Mouse (Mus musculus) brain, embryonic 14.5 days (tissue): ENCODE measurements around the gene Gm28372. TPM values are rescaled to one million over a fixed set of nuclear protein-coding genes. Genes with fewer than 3 reads are reported as not detected.

Experiments
- DNase-seq: peaks from one replicate; pipeline ENCODE4 v3.0.0-alpha.2; 2011; ENCODE audit warnings: low read depth
- CTCF ChIP-seq: fragments of 200-500 bp; IDR thresholded peaks from 2 replicates; pipeline ENCODE4 v1.5.1; 2012; ENCODE audit warnings: inconsistent platforms, mild to moderate bottlenecking, moderate library complexity, borderline replicate concordance; ENCODE audit not compliant: insufficient read depth, insufficient read length; ENCODE audit errors: extremely low read depth
- POLR2A ChIP-seq: fragments of 200-500 bp; IDR thresholded peaks from 2 replicates; pipeline ENCODE4 v1.6.1; 2012; ENCODE audit warnings: mild to moderate bottlenecking, inconsistent platforms, borderline replicate concordance; ENCODE audit not compliant: poor library complexity, insufficient read depth, insufficient read length, severe bottlenecking; ENCODE audit errors: extremely low read depth
- polyA plus RNA-seq: library from polyadenylated mRNA; depleted of rRNA; stranded (reverse); fragments of >200 nt; gene quantifications from 2 replicates; pipeline ENCODE4 v1.2.3, GENCODE M21; 2012; rRNA removed

Gm28372 gene
- polyA plus RNA-seq, 1 experiment = not detected

DNA sequence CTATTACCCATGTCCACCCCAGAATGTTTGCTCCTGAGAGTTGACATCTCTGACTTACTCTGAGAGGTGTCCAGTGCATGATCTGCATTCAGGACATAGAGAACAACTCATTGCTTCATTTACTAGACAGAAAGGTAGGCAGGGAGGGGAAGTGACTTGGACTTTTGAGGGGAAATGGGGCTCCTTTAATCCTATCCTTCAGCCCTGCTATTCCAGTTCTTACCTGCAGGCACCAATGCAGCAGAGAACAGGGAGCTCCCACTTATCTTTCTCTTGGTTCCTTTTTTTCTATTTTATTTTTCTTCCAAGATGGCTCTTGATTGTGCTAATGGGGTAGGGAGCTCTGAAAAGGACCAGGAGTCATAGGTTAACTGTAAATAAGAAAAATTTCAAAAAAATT is 43.4 kb downstream of the Gm28372 start:
- TF ChIP-seq CTCF (no peak; the same call in 1 of the 2 replicates), POLR2A (no peak)
- DNase-seq = no peak

GRCm38 (mm10) chr2:130449021-130449793 is 44.2 kb downstream of the Gm28372 start:
- DNase-seq = peak; percentile 39
- TF ChIP-seq CTCF (no peak), POLR2A (no peak)

- TF ChIP-seq CTCF (no peak), POLR2A (peak; percentile 89)
- peak; percentile 96 for DNase-seq
These were observed 44.9 kb downstream of the Gm28372 start, which contains the start of gene Ptpra for GRCm38 (mm10) chr2:130449794-130450433. Ptpra (plus strand) TSS chr2:130450278.

GRCm38 (mm10) chr2:130450434-130450796 is 45.4 kb downstream of the Gm28372 start:
- no peak for DNase-seq
- TF ChIP-seq POLR2A (no peak), CTCF (no peak)

DNA sequence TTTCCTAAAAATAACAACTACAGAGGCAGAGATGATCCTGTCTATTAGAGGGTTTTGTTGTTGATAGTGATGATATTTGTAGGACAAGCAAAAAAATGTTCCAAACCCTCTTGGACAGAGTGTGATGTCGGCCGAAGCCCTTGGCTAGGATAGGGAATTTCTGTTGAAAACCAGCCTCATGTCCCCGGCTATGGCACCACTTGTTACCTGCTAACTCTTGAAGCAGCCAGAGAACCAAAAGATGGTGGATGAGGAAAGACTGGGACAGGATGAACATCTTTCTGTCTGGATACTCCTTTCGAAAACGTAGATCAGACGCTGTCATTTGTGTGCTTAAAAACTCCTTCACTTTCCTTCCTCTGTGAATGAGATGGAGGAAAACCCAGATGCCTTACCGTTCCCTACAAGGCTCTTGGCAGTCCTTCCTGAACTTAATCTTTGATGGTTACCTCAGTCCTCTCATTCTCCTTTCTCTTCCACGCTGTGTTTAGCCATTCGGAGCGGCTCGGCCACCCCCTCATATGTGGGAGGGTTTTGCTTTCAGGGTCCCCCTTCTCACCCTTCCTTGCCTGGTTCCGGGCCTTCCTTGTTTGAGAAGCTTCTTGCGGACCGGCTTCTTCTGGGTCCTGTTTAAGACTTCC is 46.2 kb downstream of the Gm28372 start:
- TF ChIP-seq POLR2A = no peak
- TF ChIP-seq CTCF = no peak
- no peak for DNase-seq

GRCm38 (mm10) chr2:130451727-130452090 is 46.7 kb downstream of the Gm28372 start:
- no peak for DNase-seq
- TF ChIP-seq CTCF = no peak
- no peak for TF ChIP-seq POLR2A

- DNase-seq = no peak
- TF ChIP-seq CTCF = no peak
- TF ChIP-seq POLR2A = no peak
These were observed 47.2 kb downstream of the Gm28372 start for GRCm38 (mm10) chr2:130452266-130452665.

- DNase-seq = no peak
- TF ChIP-seq CTCF (no peak), POLR2A (no peak)
These were observed 48.4 kb downstream of the Gm28372 start for GRCm38 (mm10) chr2:130453421-130453820.

- DNase-seq = peak; percentile 73
- TF ChIP-seq POLR2A = no peak
- TF ChIP-seq CTCF = no peak
These were observed 49.8 kb downstream of the Gm28372 start for GRCm38 (mm10) chr2:130454748-130455370.

Other genes with a start within 250 kb of the Gm28372 start
- gene Snrpb, start 225.8 kb upstream of the Gm28372 start, polyA plus RNA-seq = 268 and 420 TPM in 2 replicates
- gene Tmc2, start 210.0 kb upstream of the Gm28372 start, polyA plus RNA-seq = 0.05 TPM in 1 of 2 replicates, not detected in the other
- 213 and 300 TPM in 2 replicates for gene Nop56, start 130.8 kb upstream of the Gm28372 start, polyA plus RNA-seq
- gene Idh3b, start 120.7 kb upstream of the Gm28372 start, polyA plus RNA-seq = 162 and 203 TPM in 2 replicates
- gene Ebf4, start 110.1 kb upstream of the Gm28372 start, polyA plus RNA-seq = 24.3 and 24.9 TPM in 2 replicates
- 15.4 and 24.0 TPM in 2 replicates for gene Cpxm1, start 7.7 kb upstream of the Gm28372 start, polyA plus RNA-seq
- not detected in 2 replicates for gene 1700020A23Rik, start within 50 bp of the Gm28372 start, polyA plus RNA-seq
- gene Tmem239, start 1.2 kb downstream of the Gm28372 start, polyA plus RNA-seq = not detected in 2 replicates
- 114 and 169 TPM in 2 replicates for gene Vps16, start 19.1 kb downstream of the Gm28372 start, polyA plus RNA-seq
- gene Pced1a, start 19.5 kb downstream of the Gm28372 start, polyA plus RNA-seq = 32.5 and 36.9 TPM in 2 replicates
- gene Ptpra, start 45.0 kb downstream of the Gm28372 start, polyA plus RNA-seq = 119 and 127 TPM in 2 replicates
- gene Mrps26, start 158.5 kb downstream of the Gm28372 start, polyA plus RNA-seq = 63.1 and 70.8 TPM in 2 replicates
- gene Oxt, start 170.9 kb downstream of the Gm28372 start, polyA plus RNA-seq = 0.19 and 0.61 TPM in 2 replicates
- gene Avp, start 177.3 kb downstream of the Gm28372 start, polyA plus RNA-seq = 3.9 and 7.1 TPM in 2 replicates
- 4.6 and 5.6 TPM in 2 replicates for gene Fastkd5, start 224.8 kb downstream of the Gm28372 start, polyA plus RNA-seq
- 10.3 and 11.6 TPM in 2 replicates for gene Ubox5, start 224.8 kb downstream of the Gm28372 start, polyA plus RNA-seq
- gene Lzts3, start 237.6 kb downstream of the Gm28372 start, polyA plus RNA-seq = 28.7 and 32.7 TPM in 2 replicates